Mouse (Mus musculus) olfactory bulb, adult 2 months (tissue): ENCODE measurements around the gene Ugp2. TPM values are rescaled to one million over a fixed set of nuclear protein-coding genes. Genes with fewer than 3 reads are reported as not detected.
A peak's percentile ranks its signal among the peaks of the same experiment; 100 is the strongest.
"Not testable (repeated sequence)": the region's sequence is repeated elsewhere in the genome, so short reads cannot be mapped to it uniquely, and the experiment has no call there.

Experiments
- H3K27ac ChIP-seq: fragments of 200-500 bp; 2 replicates; pipeline ENCODE4 v1.5.1; 2012; ENCODE audit warnings: low read depth, low read length; ENCODE audit not compliant: insufficient read depth
- H3K4me1 ChIP-seq: fragments of 200-500 bp; 2 replicates; pipeline ENCODE4 v1.6.1; 2012; ENCODE audit warnings: low read length; ENCODE audit not compliant: control insufficient read depth, insufficient read depth
- H3K4me3 ChIP-seq: fragments of 200-500 bp; 2 replicates; pipeline ENCODE4 v1.5.1; 2012; ENCODE audit warnings: mild to moderate bottlenecking, low read depth, low read length, moderate library complexity; ENCODE audit not compliant: insufficient read depth
- CTCF ChIP-seq: fragments of 200-500 bp; IDR thresholded peaks from 2 replicates; pipeline ENCODE4 v1.5.1; 2012; ENCODE audit warnings: low read depth, mild to moderate bottlenecking, low read length, moderate library complexity; ENCODE audit not compliant: insufficient read depth
- POLR2A ChIP-seq: fragments of 200-500 bp; IDR thresholded peaks from 2 replicates; pipeline ENCODE4 v1.6.1; 2012; ENCODE audit warnings: mild to moderate bottlenecking, low read depth, low read length, moderate library complexity; ENCODE audit not compliant: insufficient read depth
- WGBS: fragments of 180-500 bp; shearing (Covaris S2); methylation state at CpG from one replicate; pipeline ENCODE4 v1.1.7; 2018; 5-methylcytosine and 5-hydroxymethylcytosine counted together
- polyA plus RNA-seq: library from polyadenylated mRNA; stranded (reverse); fragments of >200 nt; gene quantifications from 2 replicates; pipeline ENCODE4 v1.2.4, GENCODE M21; 2012; ENCODE audit warnings: low replicate concordance; ENCODE audit not compliant: missing spikeins, insufficient read depth, insufficient read length

The Ugp2 gene
- polyA plus RNA-seq, 1 experiment: not detected

- TF ChIP-seq CTCF: no peak
- no peak for TF ChIP-seq POLR2A
- H3K4me3 ChIP-seq: no peak overlapping the region
- 84% methylated on average over 3 of the region's 3 CpGs for WGBS
Observed at GRCm38 (mm10) chr11:21321577-21321976, 49.4 kb downstream of the Ugp2 start.

GRCm38 (mm10) chr11:21313922-21314657 is 56.9 kb downstream of the Ugp2 start:
- TF ChIP-seq POLR2A (no peak), CTCF (no peak)
- WGBS: 88% methylated on average over 9 of the region's 9 CpGs
- Histone ChIP-seq H3K4me3 (no peak overlapping the region), H3K4me1 (no peaks in the 10 kb centered on the region), H3K27ac (no peak overlapping the region)

More at GRCm38 (mm10) chr11:21321577-21321976, 49.4 kb downstream of the Ugp2 start:
- no peak overlapping the region for H3K27ac ChIP-seq
- H3K4me1 ChIP-seq: no peaks in the 10 kb centered on the region

- TF ChIP-seq CTCF: no peak
- no peak for TF ChIP-seq POLR2A
- no peak overlapping the region for H3K27ac ChIP-seq
- WGBS: 23% methylated on average over 6 of the region's 6 CpGs
- H3K4me3 ChIP-seq: no peak overlapping the region
- no peaks in the 10 kb centered on the region for H3K4me1 ChIP-seq
Observed at GRCm38 (mm10) chr11:21309516-21309915, 61.5 kb downstream of the Ugp2 start.

- WGBS: 79% methylated on average over 5 of the region's 5 CpGs
Observed at GRCm38 (mm10) chr11:21308119-21308518, 62.9 kb downstream of the Ugp2 start.

GRCm38 (mm10) chr11:21307078-21307668 is 63.8 kb downstream of the Ugp2 start:
- Histone ChIP-seq H3K4me3 (no peak overlapping the region), H3K27ac (no peak overlapping the region), H3K4me1 (no peaks in the 10 kb centered on the region)
- TF ChIP-seq CTCF: no peak
- no peak for TF ChIP-seq POLR2A
- WGBS: 89% methylated on average over 5 of the region's 5 CpGs

More at GRCm38 (mm10) chr11:21308119-21308518, 62.9 kb downstream of the Ugp2 start:
- TF ChIP-seq POLR2A: no peak
- TF ChIP-seq CTCF: peak; percentile 23; the same call in 1 of the 2 replicates
- Histone ChIP-seq H3K4me3 (no peak overlapping the region), H3K27ac (no peak overlapping the region), H3K4me1 (no peaks in the 10 kb centered on the region)

GRCm38 (mm10) chr11:21303619-21304018 is 67.4 kb downstream of the Ugp2 start:
- Histone ChIP-seq H3K4me1 (no peaks in the 10 kb centered on the region), H3K27ac (no peak overlapping the region), H3K4me3 (no peak overlapping the region)
- no peak for TF ChIP-seq CTCF
- TF ChIP-seq POLR2A: no peak
- WGBS: 55% methylated on average over 3 of the region's 3 CpGs

- no peaks in the 10 kb centered on the region for H3K4me1 ChIP-seq
- no peak overlapping the region for H3K4me3 ChIP-seq
- WGBS: 79% methylated on average over 5 of the region's 5 CpGs
- TF ChIP-seq CTCF (no peak), POLR2A (no peak)
- H3K27ac ChIP-seq: no peak overlapping the region
Observed at GRCm38 (mm10) chr11:21295486-21295885, 75.5 kb downstream of the Ugp2 start.

GRCm38 (mm10) chr11:21288153-21288552 is 82.8 kb downstream of the Ugp2 start:
- not testable (repeated sequence) for H3K27ac ChIP-seq, H3K4me3 ChIP-seq, H3K4me1 ChIP-seq
- WGBS: 93% methylated on average over 2 of the region's 2 CpGs

- no peaks in the 10 kb centered on the region for H3K4me1 ChIP-seq
- WGBS: 84% methylated on average over 3 of the region's 3 CpGs
Observed at GRCm38 (mm10) chr11:21286391-21286790, 84.6 kb downstream of the Ugp2 start.

More at GRCm38 (mm10) chr11:21286391-21286790, 84.6 kb downstream of the Ugp2 start:
- H3K4me3 ChIP-seq: no peak overlapping the region
- no peak overlapping the region for H3K27ac ChIP-seq
- TF ChIP-seq CTCF: no peak
- TF ChIP-seq POLR2A: no peak
